Mouse (Mus musculus) thymus, postnatal 10 days (tissue): ENCODE results near the gene Sdc3.

Experiments
- DNase-seq, 2 experiments: peaks; one replicate each; pipeline ENCODE4 v3.0.0; 2021; ENCODE audit warnings: low spot score in 2 of 2

Sdc3 gene

DNA sequence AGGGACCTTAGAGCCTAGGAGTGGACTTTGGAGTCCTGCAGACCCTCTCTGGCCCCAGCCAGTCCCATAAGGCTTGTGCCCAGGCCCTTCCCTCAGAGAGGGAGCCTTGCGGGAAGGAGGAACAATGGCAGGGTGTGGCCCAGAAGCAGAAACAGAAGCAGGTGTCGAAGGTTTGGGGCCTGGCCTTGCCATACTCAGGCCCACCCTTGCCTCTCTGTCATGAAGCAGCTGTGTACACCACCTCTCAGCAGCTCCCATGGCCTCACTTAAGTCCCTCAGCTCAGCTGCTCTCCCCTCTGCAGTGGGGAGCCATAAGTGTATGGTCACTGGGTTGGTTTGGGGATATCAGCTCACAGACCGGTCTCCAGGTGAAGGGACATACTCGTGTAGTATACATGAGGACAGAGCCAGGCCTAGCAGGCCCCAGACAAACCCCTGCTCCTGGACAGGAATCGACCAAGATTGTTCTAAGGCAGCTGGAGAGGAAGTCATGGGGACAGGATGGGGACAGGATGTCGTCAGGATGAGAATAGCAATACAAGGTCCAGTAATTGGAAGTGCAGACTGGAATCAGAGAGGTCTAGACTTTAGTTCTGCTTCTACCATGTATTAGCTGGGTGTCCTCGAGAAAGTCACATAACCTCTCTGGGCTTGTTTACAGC lies 28.4 kb downstream of the Sdc3 start:
- no peak for DNase-seq

DNA sequence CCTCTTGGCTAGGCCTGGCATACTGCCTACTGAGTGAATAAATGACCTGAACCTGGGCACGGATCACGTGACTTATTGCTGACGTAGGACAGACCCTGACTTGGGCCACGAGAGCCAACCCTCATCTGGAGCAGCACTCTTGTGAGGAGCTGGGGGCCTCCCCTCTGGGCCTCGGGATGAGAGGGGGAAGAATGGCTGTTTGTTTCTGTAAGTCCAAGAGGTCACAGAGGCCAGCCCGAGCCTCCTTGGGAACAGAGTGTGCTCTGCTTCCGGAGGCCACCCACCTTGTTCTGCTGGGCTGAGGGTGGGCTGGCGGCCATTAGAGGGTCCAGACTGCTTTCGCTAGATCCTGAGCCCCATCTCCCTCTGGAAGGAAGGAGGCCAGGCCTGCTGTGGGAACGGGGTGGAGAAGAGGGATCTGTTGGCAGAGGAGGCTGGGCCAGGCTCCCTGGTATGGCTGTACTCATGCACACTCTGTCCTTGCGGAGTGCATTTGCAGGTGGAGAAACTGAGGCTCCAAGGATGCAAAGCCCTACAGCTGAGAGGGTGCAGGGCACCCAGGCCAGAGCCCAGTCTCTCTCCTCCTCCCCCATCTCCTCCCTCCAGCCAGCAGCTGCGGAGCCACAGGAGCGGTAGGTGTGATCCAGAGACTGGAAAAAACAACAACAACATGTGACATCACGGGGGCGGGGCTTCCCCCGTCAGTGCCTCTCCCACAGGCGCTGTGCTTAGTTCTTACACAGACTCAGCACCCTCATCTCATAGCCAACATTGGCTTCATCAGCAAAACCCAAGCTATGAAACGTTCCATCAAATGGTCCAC lies 36.7 kb downstream of the Sdc3 start:
- DNase-seq = no peak

DNA sequence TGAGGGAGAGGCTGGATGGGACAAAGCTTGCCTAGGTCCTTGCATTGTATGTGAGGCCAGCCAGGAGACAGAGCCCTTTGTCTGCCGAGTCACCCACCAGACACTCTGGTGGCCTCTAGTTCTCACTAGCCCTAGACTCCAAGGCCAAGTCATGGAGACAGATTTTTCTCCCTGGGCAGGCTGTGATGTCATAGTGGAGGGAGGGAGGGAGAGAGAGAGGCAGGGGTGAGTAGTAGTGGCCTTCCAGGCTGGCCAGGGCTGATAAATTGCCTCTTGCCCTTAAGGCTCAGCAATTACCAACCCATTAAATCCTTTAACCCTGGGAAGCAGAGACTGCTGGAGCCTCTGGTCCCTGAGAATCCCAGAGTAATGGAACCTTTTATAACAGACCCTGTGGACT lies 41.8 kb downstream of the Sdc3 start:
- no peak for DNase-seq

GRCm38 (mm10) chr4:130835550-130835949 lies 43.2 kb downstream of the Sdc3 start:
- DNase-seq = no peak

GRCm38 (mm10) chr4:130836281-130837061 lies 44.1 kb downstream of the Sdc3 start:
- no peak for DNase-seq

DNA sequence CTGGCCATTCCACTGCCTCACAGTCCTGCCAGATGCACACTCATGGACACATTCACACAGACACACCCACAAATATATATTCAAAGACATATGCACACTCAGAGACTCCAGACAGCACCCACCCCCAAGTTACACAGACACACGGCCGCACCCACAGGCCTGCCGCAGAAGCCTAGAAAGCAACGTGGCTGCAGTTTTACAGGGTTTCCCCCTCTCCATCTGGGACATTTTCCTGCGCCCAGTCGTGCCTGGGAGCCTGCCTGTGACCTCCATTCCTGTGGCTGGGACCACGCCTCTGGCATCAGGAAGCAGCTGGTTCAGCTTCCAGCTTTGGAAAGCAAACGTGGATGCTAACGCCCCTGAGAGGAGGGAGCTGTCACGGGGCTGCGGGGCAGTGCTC lies 46.2 kb downstream of the Sdc3 start:
- DNase-seq = no peak

- no peak for DNase-seq
These were observed 48.9 kb downstream of the Sdc3 start for GRCm38 (mm10) chr4:130841107-130841840.

DNA sequence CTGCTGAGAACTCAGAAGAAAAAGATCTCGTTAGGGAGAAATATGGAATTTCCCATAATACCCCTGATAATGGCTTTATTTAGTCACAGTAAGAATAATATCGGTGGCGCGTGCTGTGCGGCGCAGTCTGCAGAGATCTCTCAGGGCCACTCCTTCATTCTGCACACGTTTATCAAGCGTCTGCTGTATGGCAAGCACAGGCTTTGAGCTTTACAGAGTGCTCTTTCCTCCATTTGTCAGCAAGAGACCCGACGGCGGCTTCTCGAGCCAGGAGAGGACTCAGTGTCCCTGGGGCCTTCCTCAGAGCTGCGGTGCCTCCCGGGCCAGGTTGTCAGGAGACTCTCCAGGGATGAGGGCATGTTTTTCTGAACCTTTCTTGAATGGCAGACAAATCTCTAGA lies 56.5 kb downstream of the Sdc3 start:
- no peak for DNase-seq

GRCm38 (mm10) chr4:130857661-130858060 lies 65.3 kb downstream of the Sdc3 start:
- no peak for DNase-seq

DNA sequence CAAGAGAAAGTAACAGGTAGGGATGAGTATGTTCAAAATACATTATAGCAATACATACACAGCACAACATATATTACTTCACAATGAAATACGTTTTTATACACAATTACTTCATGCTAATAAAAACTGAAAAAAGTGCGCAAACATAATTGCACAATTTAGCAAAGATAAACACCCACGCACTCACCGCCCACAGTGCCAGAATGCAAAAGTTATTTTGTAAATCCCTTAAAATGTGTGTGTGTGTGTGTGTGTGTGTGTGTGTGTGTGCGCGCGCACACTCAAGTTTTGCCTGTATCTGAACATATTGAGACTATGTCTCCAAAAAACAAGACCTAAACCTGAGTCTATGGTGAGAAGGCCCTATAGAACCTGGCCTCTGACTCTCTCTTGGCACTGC lies 66.5 kb downstream of the Sdc3 start:
- no peak for DNase-seq

DNA sequence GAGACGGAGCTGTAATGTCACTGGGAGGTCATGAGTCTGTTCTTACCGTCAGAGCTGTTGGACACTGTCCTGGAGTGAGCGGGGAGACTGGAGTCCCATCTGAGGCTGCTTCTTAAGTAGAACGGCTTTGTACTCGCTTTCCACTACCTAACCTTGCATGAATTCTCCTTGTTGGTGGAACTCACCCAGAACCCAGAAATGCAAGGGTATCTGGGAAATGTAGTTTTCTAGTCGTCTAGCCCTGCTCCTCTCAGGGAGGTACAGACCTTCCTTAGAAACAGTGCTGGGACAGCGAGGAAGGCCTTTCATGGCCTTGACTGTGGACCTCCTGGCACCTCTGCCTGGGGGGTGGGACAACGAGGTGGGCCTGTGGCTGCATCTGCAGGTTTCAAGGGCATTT lies 67.1 kb downstream of the Sdc3 start:
- no peak for DNase-seq

DNA sequence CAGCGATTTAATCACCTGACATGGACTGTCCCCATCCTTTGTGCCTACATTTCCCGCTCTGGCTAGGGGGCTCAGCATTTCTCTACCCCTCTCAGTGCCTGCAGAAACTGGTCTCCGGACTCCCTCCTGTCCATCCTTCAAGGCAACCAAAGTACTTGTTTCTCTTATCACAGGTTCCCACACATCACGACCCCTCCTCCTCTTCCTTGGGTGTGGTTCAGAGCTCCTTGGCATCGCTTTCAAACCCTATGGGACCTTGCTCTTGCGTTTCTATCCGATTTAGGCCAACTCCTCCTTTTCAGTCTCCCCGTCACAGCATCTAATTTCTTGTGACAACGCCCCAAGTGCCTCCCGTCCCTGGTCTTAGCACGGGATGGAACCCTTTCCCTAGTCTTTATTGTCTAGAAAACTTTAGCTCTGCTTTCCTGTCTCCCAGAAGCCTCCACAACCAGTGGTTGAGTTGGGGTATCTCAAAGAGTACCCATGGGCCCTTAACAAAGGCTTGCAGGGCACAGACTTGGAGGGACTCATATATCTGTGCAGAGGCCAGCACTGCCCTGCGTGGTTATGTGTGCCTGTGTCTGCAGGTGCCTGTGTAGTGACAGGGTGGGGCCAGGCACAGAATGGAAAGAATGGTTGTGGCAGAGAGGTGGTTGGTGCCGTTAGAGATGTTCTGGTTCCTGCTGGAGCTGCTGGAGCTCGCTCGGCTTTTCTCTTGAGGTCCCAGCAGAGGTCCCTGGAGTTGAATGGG lies 68.7 kb downstream of the Sdc3 start:
- DNase-seq = no peak

DNA sequence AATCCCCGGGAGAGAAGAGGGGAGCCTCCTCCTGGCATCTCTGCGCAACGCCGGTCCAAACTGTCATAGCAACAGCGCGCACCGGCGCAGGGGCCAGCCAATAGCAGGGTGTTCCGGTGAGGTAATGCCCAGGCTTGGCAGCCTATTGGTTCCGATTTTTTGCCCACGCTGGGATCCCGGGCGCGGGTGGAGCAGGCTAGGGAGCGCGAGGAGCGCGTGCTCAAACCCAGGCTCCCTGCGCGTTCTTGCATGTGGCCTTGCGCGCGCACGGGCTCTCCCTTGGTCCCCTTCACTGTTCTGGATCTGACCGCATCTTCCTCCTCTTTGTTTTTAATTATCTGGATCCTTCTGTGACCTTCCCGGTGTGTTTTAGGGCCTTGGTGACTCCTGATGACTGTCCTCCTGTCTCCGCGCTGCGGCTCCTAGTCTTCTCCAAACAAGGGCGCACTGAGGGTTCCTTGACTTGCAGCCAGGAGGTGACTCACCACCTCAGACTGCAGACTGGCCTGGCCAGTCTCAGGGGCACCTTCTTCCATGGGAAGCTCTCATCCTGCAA lies 69.4 kb downstream of the Sdc3 start:
- no peak for DNase-seq

GRCm38 (mm10) chr4:130862538-130862937 lies 70.2 kb downstream of the Sdc3 start:
- no peak for DNase-seq

DNA sequence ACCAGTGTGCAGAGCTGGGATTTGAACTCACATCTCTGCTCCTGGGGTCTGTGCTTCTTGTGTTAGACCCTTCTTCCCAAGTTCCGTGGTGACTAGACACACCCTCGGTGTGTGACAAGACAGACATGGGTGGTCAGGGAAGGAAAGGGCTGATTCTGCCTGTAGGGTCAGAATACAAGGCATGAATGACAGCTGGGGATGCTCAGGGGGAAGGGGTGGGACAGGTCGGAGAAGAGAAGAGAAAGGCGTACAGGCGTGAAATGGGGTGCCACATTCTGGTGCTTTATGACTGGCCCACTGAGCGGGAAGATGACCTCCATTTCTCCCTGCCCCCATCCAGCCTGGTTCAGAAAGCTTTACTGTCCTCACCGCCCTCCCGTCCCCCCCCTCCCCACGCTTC lies 73.1 kb downstream of the Sdc3 start:
- no peak for DNase-seq

DNA sequence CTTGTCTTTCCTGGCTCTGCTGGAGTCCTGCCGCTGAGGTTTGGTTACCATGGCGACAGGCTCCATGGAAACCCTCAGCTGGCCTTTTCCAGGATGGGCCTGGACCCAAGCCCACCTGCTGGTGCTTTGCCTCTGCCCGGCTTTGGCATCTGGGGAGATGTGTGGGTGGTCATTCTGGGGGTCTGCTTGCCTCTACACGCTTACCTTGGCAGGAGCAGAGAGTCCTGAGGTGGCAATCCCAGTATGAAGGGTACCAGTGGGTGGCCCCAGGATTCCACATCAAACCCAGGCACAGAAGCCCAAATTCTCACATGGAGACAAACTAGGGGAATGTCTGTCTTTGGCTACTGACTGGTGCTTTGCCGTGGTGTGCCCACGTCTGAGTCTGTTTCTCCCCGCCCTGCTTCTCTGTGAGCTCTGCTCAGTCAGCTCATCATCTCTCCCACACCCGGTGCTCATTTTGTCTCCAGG lies 73.6 kb downstream of the Sdc3 start:
- no peak for DNase-seq

DNA sequence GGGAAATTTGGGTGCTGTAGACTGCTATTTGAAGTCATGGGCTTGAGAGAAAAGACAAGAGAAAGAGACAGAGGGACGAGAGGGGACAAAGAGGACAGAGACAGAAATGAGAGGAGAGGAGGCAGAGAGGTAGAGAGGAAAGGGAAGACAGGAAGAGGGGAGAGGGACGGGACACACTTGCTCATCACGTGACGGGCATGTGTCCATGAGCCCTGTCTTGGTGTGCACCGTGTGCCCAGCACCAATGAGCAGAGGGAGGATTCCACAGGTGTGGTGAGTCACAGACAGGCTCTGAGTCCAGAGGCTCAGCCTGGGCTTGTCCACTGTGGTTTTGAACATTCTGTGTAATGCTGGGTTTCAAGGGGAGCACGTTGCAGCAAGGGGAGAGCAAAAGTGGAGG lies 75.6 kb downstream of the Sdc3 start:
- no peak for DNase-seq

DNA sequence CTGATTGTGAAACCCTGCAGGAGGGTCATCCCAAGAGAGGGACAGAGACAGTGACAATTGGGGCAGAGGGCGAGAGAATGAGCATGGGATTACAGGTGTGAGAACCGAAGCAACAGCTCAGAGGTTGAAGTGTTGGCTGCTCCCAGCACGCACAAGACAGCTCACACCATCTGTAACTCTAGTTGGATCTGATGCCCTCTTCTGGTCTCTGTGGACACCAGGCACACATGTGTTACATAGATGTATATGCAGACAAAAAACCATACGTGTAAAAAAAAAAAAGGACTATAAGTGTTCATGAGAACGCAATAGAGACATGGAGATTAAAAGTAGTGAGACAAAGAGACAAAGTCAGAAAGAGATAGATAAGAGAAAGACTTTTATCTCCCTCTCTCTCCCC lies 76.5 kb downstream of the Sdc3 start:
- no peak for DNase-seq

- no peak for DNase-seq
These were observed 80.1 kb downstream of the Sdc3 start for GRCm38 (mm10) chr4:130872414-130872813.

GRCm38 (mm10) chr4:130873440-130873839 lies 81.1 kb downstream of the Sdc3 start:
- no peak for DNase-seq

- DNase-seq = no peak
These were observed 82.3 kb downstream of the Sdc3 start for GRCm38 (mm10) chr4:130874601-130875000.
